Mouse (Mus musculus) mouse trophoblast stem cell (cell line): Measurements from ENCODE around the gene Kcnj10.

Experiments
- in situ Hi-C, 2 experiments: fragments of 300-500 bp; cut with MseI, MboI; formaldehyde crosslinking; loops; 2 replicates in 1 of 2; 3 replicates in 1 of 2; pipeline ENCODE4 v1.15.1; 2025

Gene Kcnj10

DNA sequence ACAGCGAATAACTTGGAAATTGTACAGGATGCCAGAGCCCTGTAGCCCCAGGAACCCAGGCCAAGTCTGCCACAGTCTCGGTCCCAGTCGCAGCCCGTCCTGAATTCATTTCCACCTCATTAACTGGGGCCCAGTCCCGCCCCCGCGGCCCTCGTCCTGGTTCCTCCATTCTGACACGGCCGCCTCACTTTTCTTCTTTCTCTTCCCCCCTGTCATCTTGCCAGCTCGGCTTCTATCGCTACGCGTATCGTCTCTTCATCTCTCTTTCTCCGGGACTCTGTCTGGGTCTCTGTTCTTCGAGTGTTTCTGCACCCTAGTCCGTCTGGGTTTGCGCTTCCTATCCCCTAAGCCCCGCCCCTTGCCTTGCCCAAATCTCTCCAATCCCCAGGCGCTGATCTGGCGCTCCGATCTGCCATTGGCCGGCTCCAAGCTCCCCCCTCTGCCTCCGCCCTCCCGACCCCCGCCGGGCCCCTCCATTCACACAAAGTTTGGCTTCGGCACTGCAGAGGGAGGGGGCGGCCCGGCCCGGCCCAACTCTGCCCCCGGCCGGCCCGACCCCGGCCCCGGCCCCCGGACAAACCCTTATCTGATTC, at the start of gene Kcnj10:
Kcnj10 (plus strand) TSS at position 482 of the 593 bp plus-strand sequence.
- in situ Hi-C loops: no loop called here

DNA sequence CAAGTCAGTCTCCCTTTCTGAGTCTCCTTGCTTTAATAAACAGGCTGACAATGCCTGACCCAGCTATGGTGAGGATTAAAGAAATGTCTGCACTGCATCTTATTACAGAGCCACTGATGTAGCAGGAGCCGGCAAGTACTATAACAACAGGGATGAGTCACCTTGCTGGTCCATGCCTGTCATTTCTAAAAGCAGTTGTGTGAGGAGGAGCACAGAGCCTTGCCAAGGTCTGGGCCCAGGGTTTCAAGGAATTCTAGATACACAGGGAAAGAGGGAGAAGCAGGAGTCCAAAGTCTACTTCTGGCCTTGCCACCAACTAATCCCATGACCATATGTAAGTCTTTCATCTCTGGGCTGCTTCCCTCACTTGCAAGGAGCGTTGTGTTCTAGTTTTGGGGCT, 48.1 kb upstream of the Kcnj10 start:
- in situ Hi-C loops: no loop called here

DNA sequence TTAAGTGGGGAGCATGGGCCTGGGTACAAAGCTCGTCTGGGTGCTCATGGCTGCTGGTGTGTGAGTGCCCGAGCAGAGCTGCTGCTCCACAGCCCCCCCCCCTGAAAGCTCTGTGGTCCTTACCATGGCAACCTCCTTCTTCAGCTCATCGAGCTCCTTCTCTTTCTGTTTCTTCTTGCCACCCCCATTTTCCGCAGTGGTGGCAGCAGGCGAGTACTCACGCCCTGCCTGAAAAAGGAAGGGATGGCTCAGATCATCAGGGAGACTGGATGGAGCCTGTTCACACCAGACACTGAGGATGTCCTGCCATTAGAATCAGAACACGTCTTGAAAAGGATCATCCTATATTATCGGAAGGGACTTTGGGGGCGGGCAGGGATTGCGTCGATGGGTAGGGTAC, 47.6 kb upstream of the Kcnj10 start:
- in situ Hi-C loops: no loop called here

DNA sequence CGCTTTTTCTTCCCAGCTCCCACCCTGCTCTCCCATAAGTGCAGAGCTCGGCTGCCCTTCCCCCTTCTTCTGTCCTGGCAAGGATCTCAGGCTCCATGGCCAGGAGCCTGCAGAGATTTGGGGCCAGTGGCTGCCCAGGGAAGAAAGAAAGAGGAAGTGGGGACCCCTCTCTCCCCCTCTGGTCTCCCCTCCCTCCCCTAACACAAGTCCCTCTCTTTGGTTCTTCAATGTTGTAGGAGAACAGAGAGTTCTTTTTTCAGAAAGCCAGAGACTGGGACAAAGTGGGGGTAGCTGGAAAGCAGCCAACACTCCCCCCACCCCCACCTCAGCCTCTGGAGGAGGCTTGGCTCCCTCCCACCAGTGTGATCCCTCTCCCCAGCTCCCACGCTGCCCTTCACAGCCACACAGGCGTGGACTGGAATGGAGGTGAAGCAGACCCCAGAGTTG, 45.2 kb upstream of the Kcnj10 start:
- in situ Hi-C loops: no loop called here

DNA sequence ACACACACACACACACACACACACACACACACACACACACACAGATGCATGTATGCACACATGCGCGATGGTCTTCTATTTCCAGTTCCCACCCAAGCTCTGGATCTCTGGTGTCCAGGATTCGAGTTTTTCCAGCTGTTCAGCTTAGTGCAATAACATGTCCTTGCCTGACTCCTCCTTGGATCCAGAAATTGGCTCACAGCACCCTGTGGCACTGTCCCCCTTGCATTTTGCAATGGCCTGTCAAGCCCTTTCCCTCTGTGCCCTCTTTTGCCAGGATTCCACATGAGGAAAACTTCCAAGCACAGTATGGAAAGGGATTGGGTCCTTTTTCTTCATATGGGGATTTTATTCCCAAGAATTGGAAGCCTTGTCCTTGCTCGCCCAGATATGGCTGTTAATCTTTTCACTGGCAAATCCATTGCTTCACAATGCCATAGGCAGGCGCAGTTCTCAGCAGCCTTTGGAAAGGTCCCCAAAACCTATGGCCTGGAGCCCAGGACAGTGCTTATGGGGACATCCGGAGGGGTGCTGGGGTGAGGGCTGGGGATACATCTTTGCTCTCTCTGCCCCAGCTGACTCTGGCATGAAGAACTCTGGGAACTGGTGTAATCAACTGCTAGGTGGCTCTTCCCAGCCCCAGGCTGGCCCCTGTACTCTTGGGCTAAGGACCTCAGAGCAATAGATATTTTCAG, 44.0 kb upstream of the Kcnj10 start:
- in situ Hi-C loops: no loop called here

DNA sequence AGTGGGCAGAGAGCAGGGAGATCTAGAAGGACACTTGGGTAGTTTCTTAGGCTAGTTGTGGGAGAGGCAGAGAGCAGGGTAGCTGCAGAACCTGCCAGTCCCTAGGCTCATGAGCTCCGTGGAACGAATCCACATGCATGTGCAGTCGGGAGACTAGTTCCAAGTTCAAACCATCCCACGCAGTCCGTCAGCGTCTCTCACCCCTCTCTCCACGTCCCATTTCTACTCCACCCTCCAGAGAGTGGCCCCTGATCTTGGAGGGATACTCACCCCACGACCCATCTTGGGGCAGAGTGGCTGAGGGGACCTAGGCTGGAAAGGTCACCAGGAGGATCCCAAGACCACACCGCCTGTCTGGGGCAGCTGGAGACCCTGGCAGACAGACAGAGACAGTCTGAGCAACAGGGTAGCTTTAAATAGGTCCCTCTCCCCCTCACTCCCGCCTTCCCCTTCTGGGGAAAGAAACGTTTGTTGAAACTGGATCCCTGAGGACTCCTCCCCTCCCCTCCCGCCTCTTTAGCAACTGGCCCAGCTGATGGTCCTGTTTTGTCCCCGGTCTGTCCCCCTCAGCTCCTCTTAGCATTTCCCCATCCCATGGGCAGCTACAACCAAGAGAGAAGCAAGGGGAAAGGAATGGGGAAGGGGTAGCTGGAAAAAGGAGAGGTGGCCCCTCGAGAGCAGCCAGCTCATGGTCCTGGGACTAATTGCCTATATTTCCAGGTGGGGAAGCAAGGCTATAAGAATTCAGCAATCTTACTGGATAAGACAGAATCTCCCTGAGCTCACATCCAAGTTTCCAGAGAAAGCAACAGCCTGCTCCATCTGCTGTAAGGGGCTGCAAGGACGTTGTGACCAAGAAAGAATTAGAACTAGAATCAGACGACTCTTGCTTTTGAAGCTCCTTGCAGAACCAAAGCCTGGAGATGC, 43.1 kb upstream of the Kcnj10 start, which contains the start of gene Atp1a2:
Atp1a2 (minus strand) TSS at position 454 of the 927 bp plus-strand sequence.
- in situ Hi-C loops: no loop called here

DNA sequence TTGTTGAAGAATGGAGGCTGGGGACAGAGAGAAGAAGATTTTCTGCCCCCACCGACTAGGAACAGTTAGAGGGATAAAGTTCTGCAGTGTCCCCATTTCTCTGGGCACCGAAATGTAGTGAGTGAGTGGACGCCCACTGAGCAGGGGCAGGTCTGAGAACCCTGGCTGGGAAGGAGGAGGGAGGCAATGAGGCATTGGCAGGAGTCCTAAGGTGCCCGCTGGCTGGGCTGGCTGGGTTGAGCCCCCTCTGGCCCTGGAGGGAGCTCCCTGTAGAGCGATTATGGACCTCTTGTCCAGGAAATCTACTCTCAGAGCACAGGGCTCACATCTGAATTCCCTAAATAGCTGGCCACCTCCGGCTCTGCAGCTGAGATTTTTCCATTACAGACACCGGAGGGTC, 41.5 kb upstream of the Kcnj10 start:
- in situ Hi-C loops: no loop called here

DNA sequence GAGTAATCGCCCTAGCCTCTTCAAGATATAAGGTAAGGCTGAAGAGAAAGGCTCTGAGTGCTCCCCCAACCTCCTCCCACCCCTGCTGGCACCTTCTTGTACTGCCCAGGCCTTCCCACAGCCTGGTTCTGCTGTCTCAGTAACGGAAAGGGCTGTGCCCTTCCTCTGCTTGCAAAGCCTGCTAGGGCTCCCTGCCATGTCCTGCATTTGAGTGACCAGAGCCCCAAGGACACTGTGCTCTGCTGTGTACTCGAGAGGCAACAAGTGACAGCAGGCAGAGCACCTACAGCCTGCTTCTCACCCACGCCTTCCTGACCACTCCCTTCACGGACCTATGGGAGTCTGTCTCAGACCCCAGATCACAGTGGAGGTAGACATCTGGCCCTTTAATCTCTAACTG, 40.8 kb upstream of the Kcnj10 start:
- in situ Hi-C loops: loop anchor here in 1 of 2 experiments (10.0 kb wide), 1 partner anchor 95 kb away; the partner anchor contains the start of gene Pea15a

DNA sequence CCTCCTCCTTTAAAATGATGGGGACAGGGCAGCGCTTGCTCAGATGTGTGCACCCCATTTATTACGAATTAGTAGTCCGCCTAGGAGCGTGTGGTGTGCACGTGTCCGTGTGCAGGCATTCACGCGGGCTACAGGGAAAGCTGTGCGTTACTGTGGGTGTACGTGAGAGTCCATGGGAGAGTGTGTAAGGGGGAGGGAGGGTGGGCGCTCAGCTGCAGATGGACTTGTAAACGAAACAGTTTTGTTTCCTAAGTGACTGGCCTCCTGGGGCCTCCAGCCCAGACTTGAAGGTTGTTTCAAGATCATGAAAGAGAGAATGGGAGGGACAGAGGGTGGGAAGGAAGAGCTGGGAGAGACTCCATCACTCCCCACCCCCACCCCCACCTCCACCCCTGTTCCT, 39.8 kb upstream of the Kcnj10 start:
- in situ Hi-C loops: loop anchor here in 1 of 2 experiments (10.0 kb wide), 1 partner anchor 96 kb away; the partner anchor contains the start of gene Pea15a

DNA sequence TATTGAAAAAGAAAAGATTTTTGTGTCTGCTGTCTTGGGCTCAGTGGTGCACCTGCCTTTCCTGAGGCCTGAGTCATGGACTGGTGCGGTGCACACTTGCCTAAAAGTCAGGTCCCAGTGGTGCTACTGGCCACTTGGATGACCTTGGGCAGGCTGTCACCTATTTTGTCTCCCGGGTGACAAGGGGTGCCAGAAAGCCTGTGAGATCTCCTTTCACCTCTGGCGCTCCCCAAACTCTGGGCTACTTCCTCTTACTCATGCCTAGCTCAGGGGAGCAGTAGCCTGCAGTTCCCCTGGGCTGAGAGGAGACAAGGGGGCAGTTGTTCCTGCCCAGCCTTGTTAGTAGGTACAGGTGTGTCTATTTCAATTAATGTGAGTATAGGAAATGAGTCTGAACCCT, 38.7 kb upstream of the Kcnj10 start:
- in situ Hi-C loops: loop anchor here in 1 of 2 experiments (10.0 kb wide), 1 partner anchor 98 kb away; the partner anchor contains the start of gene Pea15a

DNA sequence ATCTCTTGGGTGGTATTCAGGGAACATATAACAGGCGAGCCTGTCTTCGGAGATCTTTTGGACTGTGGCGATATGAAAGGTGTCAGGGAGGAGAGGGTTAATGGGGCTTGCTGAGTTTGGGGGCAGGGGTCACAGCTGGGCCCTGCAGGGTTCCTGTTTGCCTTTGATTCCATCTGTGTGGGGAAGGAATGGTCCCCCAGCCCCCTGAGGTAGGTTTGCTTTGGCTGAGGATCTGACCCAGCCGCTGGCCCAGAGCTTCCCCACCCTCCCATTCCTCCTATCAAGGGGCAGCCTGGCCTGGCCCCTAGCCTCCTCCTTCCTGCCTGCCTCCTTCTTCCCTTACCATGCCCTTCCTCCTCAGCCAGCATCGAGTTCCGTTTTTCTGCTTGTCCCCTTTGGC, 38.2 kb upstream of the Kcnj10 start:
- in situ Hi-C loops: loop anchor here in 1 of 2 experiments (10.0 kb wide), 1 partner anchor 98 kb away; the partner anchor contains the start of gene Pea15a

DNA sequence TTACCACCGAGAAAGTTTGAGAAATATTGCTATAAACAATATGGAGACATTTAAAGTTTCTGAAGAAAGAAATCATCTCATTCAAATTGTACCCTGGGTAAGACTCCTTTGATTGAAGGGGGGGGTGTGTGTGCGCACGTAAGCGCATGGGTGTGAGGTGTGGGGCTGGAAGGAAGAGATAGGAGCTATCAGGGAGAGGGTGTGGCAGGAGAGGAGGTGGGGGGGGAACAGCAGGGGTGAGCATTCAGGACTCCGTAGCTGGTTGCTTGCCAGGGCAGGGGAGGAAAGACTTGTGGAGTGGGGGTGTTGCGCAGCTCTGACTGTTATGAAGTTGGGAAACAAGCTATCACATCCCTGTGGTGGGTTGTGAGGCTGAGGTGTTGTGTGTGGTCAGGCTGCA, 36.6 kb upstream of the Kcnj10 start:
- in situ Hi-C loops: loop anchor here in 1 of 2 experiments (10.0 kb wide), 1 partner anchor 100 kb away; the partner anchor contains the start of gene Pea15a

DNA sequence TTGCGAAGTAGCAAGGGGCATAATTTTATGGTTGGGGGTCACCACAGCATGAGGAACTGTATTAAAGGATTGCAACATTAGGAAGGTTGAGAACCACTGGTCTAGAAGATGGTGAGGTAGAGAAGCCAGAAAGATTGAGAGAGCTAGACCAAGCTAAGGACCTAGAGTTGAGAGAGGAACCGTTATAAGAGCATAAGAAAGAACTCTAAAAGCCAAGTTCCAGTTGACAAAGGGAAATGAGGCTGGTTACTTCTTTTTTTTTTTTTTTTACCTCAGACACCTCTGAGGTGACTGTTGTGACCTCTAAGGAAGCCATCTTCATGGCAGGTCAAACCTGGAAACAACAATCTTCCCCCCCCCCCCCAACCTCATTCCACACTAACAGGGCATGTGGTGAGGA, 35.9 kb upstream of the Kcnj10 start:
- in situ Hi-C loops: loop anchor here in 1 of 2 experiments (10.0 kb wide), 1 partner anchor 100 kb away; the partner anchor contains the start of gene Pea15a

DNA sequence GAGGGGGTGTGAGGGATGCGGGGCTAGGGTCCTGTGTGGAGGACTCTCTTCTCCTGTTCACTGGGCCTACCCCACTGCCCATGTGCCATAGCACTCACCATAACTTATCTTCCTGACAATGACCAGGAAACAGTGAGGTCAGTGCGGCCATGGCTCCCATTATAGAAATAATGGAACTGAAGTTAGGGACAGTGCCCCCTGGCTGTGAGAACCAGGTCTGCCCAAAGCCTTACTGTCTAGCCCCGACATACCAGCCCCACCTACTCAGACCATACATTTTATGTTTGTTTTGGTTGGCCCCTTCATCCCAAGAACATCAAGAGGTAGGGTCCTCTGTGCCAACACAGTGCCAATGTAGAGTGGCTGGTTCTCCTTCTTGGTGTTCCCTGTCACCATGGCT, 35.4 kb upstream of the Kcnj10 start:
- in situ Hi-C loops: loop anchor here in 1 of 2 experiments (10.0 kb wide), 1 partner anchor 101 kb away; the partner anchor contains the start of gene Pea15a

DNA sequence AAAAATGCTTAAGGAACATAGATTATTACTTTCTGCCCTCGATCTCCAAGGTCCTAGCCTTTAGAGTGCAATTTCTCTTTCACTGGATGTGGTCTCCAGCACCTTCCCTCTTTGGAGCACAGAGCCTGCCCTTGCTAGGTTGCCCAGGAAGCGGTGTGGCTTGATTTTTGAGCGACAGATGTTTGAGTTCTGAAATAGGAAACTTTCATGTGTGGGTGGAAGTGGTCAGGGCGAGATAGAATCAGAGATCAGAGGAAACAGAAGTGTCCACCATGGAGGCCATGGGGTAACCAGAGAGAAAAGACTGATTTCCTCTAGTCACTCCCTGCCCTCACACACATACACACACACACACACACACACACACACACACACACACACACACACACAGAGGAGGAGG, 34.8 kb upstream of the Kcnj10 start:
- in situ Hi-C loops: loop anchor here in 1 of 2 experiments (10.0 kb wide), 1 partner anchor 101 kb away; the partner anchor contains the start of gene Pea15a

DNA sequence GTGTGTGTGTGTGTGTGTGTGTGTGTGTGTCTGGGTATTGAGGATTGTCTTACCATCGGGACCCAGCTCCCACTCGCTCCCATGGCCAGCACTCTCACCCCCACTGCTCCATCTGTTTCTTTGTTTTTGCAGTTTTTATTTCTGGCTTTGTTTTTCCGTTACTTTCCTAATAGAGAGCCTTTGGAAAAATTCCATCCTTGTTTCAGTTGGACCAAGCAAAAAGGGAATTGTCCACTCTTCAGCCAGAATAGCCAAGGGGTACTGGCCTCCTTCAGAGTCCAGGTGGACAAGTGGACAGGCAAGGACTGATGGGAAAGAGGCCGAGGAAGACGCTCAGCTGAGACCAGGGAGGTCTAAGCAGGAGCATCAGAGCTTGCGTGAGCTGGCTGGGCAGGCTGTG, 34.1 kb upstream of the Kcnj10 start:
- in situ Hi-C loops: loop anchor here in 1 of 2 experiments (10.0 kb wide), 1 partner anchor 102 kb away; the partner anchor contains the start of gene Pea15a

DNA sequence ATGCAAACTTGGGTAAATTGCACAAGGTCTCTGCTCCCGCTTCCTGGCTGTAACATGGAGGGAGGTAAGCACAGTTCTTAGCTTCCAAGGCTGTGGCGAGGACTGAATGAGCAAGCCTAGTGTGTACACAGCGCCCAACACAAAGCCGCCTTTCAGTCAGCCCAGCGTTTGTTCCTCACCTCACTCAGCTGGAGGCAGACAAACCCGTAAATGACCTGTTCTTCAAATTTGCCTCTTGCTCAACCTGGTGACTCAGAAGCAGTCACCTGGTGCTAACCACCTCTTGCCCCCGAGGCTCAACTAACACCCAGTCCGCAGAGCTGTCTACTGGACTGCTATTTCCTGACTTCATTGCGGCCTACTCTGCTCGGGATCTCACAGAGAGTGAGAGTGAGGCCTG, 33.1 kb upstream of the Kcnj10 start:
- in situ Hi-C loops: loop anchor here in 1 of 2 experiments (10.0 kb wide), 1 partner anchor 103 kb away; the partner anchor contains the start of gene Pea15a

DNA sequence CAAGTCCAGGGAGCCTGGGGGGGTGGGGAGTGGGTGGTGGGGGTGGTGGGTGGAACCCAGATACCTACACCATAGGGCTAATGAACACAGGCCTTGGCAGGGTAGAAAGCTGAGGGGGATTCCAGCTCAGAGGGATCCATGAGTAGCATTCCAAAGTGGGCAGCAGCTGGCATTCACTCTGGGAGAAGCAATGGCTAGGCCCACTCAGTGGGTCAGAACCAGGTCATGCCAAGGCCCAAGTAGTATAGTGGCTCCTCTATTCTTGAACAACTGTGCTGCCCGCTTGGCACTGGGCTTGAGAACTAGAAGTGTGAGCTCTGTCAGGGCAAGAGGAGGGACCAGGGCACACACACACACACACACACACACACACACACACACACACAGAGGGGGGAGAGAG, 32.6 kb upstream of the Kcnj10 start:
- in situ Hi-C loops: loop anchor here in 1 of 2 experiments (10.0 kb wide), 1 partner anchor 104 kb away; the partner anchor contains the start of gene Pea15a

DNA sequence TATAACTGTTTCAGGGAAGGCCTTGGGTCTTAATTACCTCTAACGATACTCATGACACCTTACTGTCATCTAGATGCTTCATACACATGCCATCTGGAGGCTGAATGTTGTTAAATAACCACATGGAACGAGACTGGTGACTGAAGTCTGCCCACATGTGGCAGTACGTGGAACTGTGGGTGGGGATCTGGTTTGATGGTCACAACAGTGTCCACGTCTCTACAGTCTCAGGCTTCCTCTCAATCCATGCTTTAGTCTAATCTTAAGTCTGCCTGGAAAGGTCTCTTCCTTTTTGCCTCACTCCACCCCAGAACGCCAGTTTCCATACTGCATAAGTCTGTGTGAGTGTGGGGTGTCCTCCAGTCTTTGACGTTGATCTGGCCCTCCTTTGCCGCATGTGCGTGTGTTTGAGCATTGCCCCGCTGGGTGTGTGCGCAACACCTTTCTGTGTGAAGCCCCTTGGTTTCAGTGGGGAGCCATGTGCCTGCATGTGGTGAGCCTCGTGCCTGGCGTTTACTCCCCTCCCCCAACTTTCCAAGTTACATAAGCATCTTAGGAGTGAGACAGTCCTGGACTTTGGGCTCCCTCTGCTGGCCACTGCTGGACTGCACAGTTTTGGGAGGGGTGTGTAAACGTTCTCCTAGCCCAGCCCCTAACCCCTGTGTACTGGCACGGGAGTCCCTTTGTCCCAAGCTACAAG, 31.2 kb upstream of the Kcnj10 start:
- in situ Hi-C loops: loop anchor here in 1 of 2 experiments (10.0 kb wide), 1 partner anchor 105 kb away; the partner anchor contains the start of gene Pea15a

DNA sequence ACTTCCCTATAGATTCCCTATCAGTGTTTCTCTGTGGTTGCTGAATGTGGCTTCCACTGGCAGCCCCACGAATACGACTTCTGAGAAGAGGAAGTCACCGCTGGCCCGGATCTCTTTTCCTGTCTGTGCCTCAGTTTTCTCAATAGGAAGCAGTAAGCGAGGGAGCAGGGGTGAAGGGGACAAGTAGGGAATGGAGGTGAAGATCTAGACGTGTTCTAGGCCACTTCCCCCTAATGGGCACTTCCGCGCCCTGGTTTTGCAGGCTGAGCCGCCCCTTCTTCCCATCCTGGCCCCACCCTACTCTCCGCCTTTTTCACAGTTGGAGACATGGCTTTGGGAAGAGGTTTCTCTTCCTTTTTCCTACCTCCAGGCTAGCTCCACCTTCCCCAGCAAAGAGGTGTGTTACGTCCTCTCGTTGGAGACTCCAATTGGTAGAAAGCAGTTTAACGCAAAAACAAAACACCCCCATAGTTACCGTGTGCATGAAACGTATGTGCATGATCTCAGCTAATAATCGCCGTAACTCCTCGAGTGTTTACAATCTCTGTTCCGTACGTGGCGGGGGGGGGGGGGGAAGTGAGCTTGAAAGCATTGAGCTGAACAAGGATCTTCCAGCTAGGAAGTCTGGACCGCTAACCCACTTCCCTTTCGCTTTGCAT, 29.6 kb upstream of the Kcnj10 start:
- in situ Hi-C loops: no loop called here
